Mouse (Mus musculus) hematopoietic multipotent progenitor cell, adult 10-12 weeks (in vitro differentiated cells): ENCODE data around the gene Brsk1. TPM values are rescaled to one million over a fixed set of nuclear protein-coding genes. Genes with fewer than 3 reads are reported as not detected.

Experiments
- polyA plus RNA-seq: library from polyadenylated mRNA; stranded (reverse); fragments of >175 nt; gene quantifications from 2 replicates; pipeline ENCODE4 v1.2.3, GENCODE M21; 2012; ENCODE audit warnings: low replicate concordance

Brsk1 gene
- polyA plus RNA-seq: 0.12 and 0.15 TPM in 2 replicates

GRCm38 (mm10) chr7:4690387-4690786 is at the start of gene Brsk1:
Gene Brsk1 (plus strand): TSS chr7:4690604.

GRCm38 (mm10) chr7:4658912-4659551 is 31.4 kb upstream of the Brsk1 start, which contains the start of gene Ppp6r1:
Gene Ppp6r1 (minus strand): TSS chr7:4659019.

GRCm38 (mm10) chr7:4684632-4685417 is 5.6 kb upstream of the Brsk1 start, which contains the start of gene Hspbp1:
Gene Hspbp1 (minus strand): TSS chr7:4685068.

GRCm38 (mm10) chr7:4725169-4725568 is 34.8 kb downstream of the Brsk1 start, which contains the start of gene Tmem150b:
Gene Tmem150b (minus strand): TSS chr7:4725249.

GRCm38 (mm10) chr7:4739544-4740275 is 49.3 kb downstream of the Brsk1 start, which contains the start of gene Kmt5c:
Gene Kmt5c (plus strand): TSS chr7:4740115.

GRCm38 (mm10) chr7:4752821-4753570 is 62.6 kb downstream of the Brsk1 start, which contains the start of gene Cox6b2:
Gene Cox6b2 (minus strand): TSS chr7:4753094.

Other genes starting within 250 kb of the Brsk1 start
- gene Rdh13, start 245.0 kb upstream of the Brsk1 start, polyA plus RNA-seq: 1.6 and 3.0 TPM in 2 replicates
- gene Eps8l1, start 229.9 kb upstream of the Brsk1 start, polyA plus RNA-seq: 0.06 TPM in 1 of 2 replicates, not detected in the other
- 207 and 309 TPM in 2 replicates for gene Ppp1r12c, start 188.9 kb upstream of the Brsk1 start, polyA plus RNA-seq
- 2.4 and 2.5 TPM in 2 replicates for gene Tnnt1, start 174.2 kb upstream of the Brsk1 start, polyA plus RNA-seq
- gene Tnni3, start 166.4 kb upstream of the Brsk1 start, polyA plus RNA-seq: 0.82 and 2.2 TPM in 2 replicates
- 3.8 and 10.7 TPM in 2 replicates for gene Dnaaf3, start 158.2 kb upstream of the Brsk1 start, polyA plus RNA-seq
- gene Syt5, start 143.1 kb upstream of the Brsk1 start, polyA plus RNA-seq: 0.20 and 0.37 TPM in 2 replicates
- 0.08 TPM in 1 of 2 replicates, not detected in the other for gene Ptprh, start 86.6 kb upstream of the Brsk1 start, polyA plus RNA-seq
- gene Tmem86b, start 59.2 kb upstream of the Brsk1 start, polyA plus RNA-seq: 2.6 and 8.1 TPM in 2 replicates
- gene Ppp6r1, start 31.6 kb upstream of the Brsk1 start, polyA plus RNA-seq: 241 and 493 TPM in 2 replicates
- gene Hspbp1, start 5.5 kb upstream of the Brsk1 start, polyA plus RNA-seq: 70.2 and 112 TPM in 2 replicates
- gene Tmem150b, start 34.6 kb downstream of the Brsk1 start, polyA plus RNA-seq: 1.00 and 1.3 TPM in 2 replicates
- 141 and 389 TPM in 2 replicates for gene Kmt5c, start 49.5 kb downstream of the Brsk1 start, polyA plus RNA-seq
- gene Cox6b2, start 62.5 kb downstream of the Brsk1 start, polyA plus RNA-seq: 6.8 and 13.1 TPM in 2 replicates
- not detected in 2 replicates for gene Fam71e2, start 80.7 kb downstream of the Brsk1 start, polyA plus RNA-seq
- 0.09 TPM in 1 of 2 replicates, not detected in the other for gene Il11, start 92.3 kb downstream of the Brsk1 start, polyA plus RNA-seq
- not detected in 2 replicates for gene Tmem190, start 92.3 kb downstream of the Brsk1 start, polyA plus RNA-seq
- gene Tmem238, start 99.1 kb downstream of the Brsk1 start, polyA plus RNA-seq: 22.8 and 58.3 TPM in 2 replicates
- gene Rpl28, start 102.3 kb downstream of the Brsk1 start, polyA plus RNA-seq: 2,892 and 4,049 TPM in 2 replicates
- gene Ube2s, start 122.0 kb downstream of the Brsk1 start, polyA plus RNA-seq: 104 and 125 TPM in 2 replicates
- 0.09 and 1.7 TPM in 2 replicates for gene Shisa7, start 154.1 kb downstream of the Brsk1 start, polyA plus RNA-seq
- gene Isoc2b, start 179.7 kb downstream of the Brsk1 start, polyA plus RNA-seq: 1.5 and 1.6 TPM in 2 replicates
- 3.7 and 21.0 TPM in 2 replicates for gene Isoc2a, start 186.5 kb downstream of the Brsk1 start, polyA plus RNA-seq
- 0.17 TPM in 1 of 2 replicates, not detected in the other for gene Gm36210, start 215.9 kb downstream of the Brsk1 start, polyA plus RNA-seq
- gene Zfp628, start 224.6 kb downstream of the Brsk1 start, polyA plus RNA-seq: 49.2 and 81.2 TPM in 2 replicates
- gene Nat14, start 231.4 kb downstream of the Brsk1 start, polyA plus RNA-seq: 1.9 and 3.5 TPM in 2 replicates
- 0.11 and 0.21 TPM in 2 replicates for gene Ssc5d, start 235.2 kb downstream of the Brsk1 start, polyA plus RNA-seq